Mouse (Mus musculus): Measurements from ENCODE around the gene Jarid2.

The Jarid2 gene

GRCm38 (mm10) chr13:44784551-44784950 lies 55.3 kb downstream of the Jarid2 start:
- no peak for DNase-seq

GRCm38 (mm10) chr13:44786291-44786690 lies 57.0 kb downstream of the Jarid2 start:
- no peak for DNase-seq

GRCm38 (mm10) chr13:44788352-44789125 lies 59.3 kb downstream of the Jarid2 start:
- no peak for DNase-seq

GRCm38 (mm10) chr13:44789982-44790381 lies 60.7 kb downstream of the Jarid2 start:
- DNase-seq = no peak

GRCm38 (mm10) chr13:44792361-44792892 lies 63.2 kb downstream of the Jarid2 start:
- DNase-seq = no peak

- no peak for DNase-seq
Observed at GRCm38 (mm10) chr13:44795891-44796290, 66.6 kb downstream of the Jarid2 start.

- DNase-seq = no peak
Observed at GRCm38 (mm10) chr13:44796775-44797174, 67.5 kb downstream of the Jarid2 start.

GRCm38 (mm10) chr13:44798280-44798679 lies 69.0 kb downstream of the Jarid2 start:
- DNase-seq = no peak

GRCm38 (mm10) chr13:44799166-44799565 lies 69.9 kb downstream of the Jarid2 start:
- no peak for DNase-seq

GRCm38 (mm10) chr13:44800059-44800458 lies 70.8 kb downstream of the Jarid2 start:
- peak; percentile 35 for DNase-seq

GRCm38 (mm10) chr13:44804876-44805275 lies 75.6 kb downstream of the Jarid2 start:
- peak; percentile 69 for DNase-seq

GRCm38 (mm10) chr13:44808307-44808706 lies 79.0 kb downstream of the Jarid2 start:
- DNase-seq = no peak

- DNase-seq = no peak
Observed at GRCm38 (mm10) chr13:44811021-44811420, 81.7 kb downstream of the Jarid2 start.

GRCm38 (mm10) chr13:44811601-44812000 lies 82.3 kb downstream of the Jarid2 start:
- no peak for DNase-seq

- no peak for DNase-seq
Observed at GRCm38 (mm10) chr13:44812381-44812780, 83.1 kb downstream of the Jarid2 start.

GRCm38 (mm10) chr13:44819400-44819799 lies 90.1 kb downstream of the Jarid2 start:
- peak; percentile 58 for DNase-seq

GRCm38 (mm10) chr13:44822578-44822977 lies 93.3 kb downstream of the Jarid2 start:
- DNase-seq = no peak

GRCm38 (mm10) chr13:44828903-44829302 lies 99.6 kb downstream of the Jarid2 start:
- DNase-seq = no peak

- no peak for DNase-seq
Observed at GRCm38 (mm10) chr13:44832104-44832503, 102.8 kb downstream of the Jarid2 start.

GRCm38 (mm10) chr13:44832866-44833265 lies 103.6 kb downstream of the Jarid2 start:
- no peak for DNase-seq

GRCm38 (mm10) chr13:44833353-44833752 lies 104.1 kb downstream of the Jarid2 start:
- DNase-seq = peak; percentile 14

- no peak for DNase-seq
Observed at GRCm38 (mm10) chr13:44837445-44837844, 108.2 kb downstream of the Jarid2 start.

GRCm38 (mm10) chr13:44839866-44840835 lies 110.9 kb downstream of the Jarid2 start:
- DNase-seq = no peak
